Mouse (Mus musculus): ENCODE measurements around the gene Cnot9. TPM values are rescaled to one million over a fixed set of nuclear protein-coding genes. Genes with fewer than 3 reads are reported as not detected.
"Not testable (repeated sequence)": the region's sequence is repeated elsewhere in the genome, so short reads cannot be mapped to it uniquely, and the experiment has no call there.

Cnot9 gene
- total RNA-seq (2021), result 10 to 100 TPM; 37.2 to 38.1 TPM
- long read RNA-seq, transcript Cnot9-201 (8 exons, 3,268 nt), result major isoform, 14 of 22 reads
- long read RNA-seq, partial matches to known transcripts, result 8 of 22 reads
- long read RNA-seq, other reads (novel, unspliced or antisense), result 0 of 22 reads

GRCm38 (mm10) chr1:74505721-74506464 is at the start of gene Cnot9:
Cnot9 (plus strand) TSS chr1:74506058.
- peak; percentile 100 for DNase-seq (ENCODE audit: low spot score in 2 of 2)

- peak; percentile 39 to 57 for DNase-seq (ENCODE audit: low spot score in 2 of 2)
Measured at GRCm38 (mm10) chr1:74460273-74460672, 45.6 kb upstream of the Cnot9 start.

GRCm38 (mm10) chr1:74485792-74486191 is 20.1 kb upstream of the Cnot9 start:
- DNase-seq (ENCODE audit: low spot score in 2 of 2), result no peak

GRCm38 (mm10) chr1:74501106-74501505 is 4.8 kb upstream of the Cnot9 start:
- no peak for DNase-seq (ENCODE audit: low spot score in 2 of 2)

GRCm38 (mm10) chr1:74505393-74505720 is 501 bp upstream of the Cnot9 start:
- no peak for DNase-seq (ENCODE audit: low spot score in 2 of 2)

- DNase-seq (ENCODE audit: low spot score in 2 of 2), result peak in 1 of 2 experiments; percentile 60
Measured at GRCm38 (mm10) chr1:74506471-74506881, 618 bp downstream of the Cnot9 start.

- DNase-seq (ENCODE audit: low spot score in 2 of 2), result no peak
Measured at GRCm38 (mm10) chr1:74507780-74508179, 1.9 kb downstream of the Cnot9 start.

GRCm38 (mm10) chr1:74511306-74511705 is 5.4 kb downstream of the Cnot9 start:
- DNase-seq (ENCODE audit: low spot score in 2 of 2), result no peak

- DNase-seq (ENCODE audit: low spot score in 2 of 2), result not testable (repeated sequence)
Measured at GRCm38 (mm10) chr1:74512999-74513398, 7.1 kb downstream of the Cnot9 start.

- no peak for DNase-seq (ENCODE audit: low spot score in 2 of 2)
Measured at GRCm38 (mm10) chr1:74519875-74520274, 14.0 kb downstream of the Cnot9 start.

GRCm38 (mm10) chr1:74524746-74525145 is 18.9 kb downstream of the Cnot9 start:
- no peak for DNase-seq (ENCODE audit: low spot score in 2 of 2)

- no peak for DNase-seq (ENCODE audit: low spot score in 2 of 2)
Measured at GRCm38 (mm10) chr1:74528589-74528988, 22.7 kb downstream of the Cnot9 start.

GRCm38 (mm10) chr1:74538650-74539049 is 32.8 kb downstream of the Cnot9 start:
- peak; percentile 37 to 58 for DNase-seq (ENCODE audit: low spot score in 2 of 2)

GRCm38 (mm10) chr1:74542451-74542961 is 36.6 kb downstream of the Cnot9 start, which contains the start of gene Plcd4:
Plcd4 (plus strand) TSS chr1:74542888.
- DNase-seq (ENCODE audit: low spot score in 2 of 2), result peak; percentile 41 to 48

GRCm38 (mm10) chr1:74544184-74544583 is 38.3 kb downstream of the Cnot9 start, which contains the start of gene Usp37:
Usp37 (minus strand) TSS chr1:74544284.
- no peak for DNase-seq (ENCODE audit: low spot score in 2 of 2)

- no peak for DNase-seq (ENCODE audit: low spot score in 2 of 2)
Measured at GRCm38 (mm10) chr1:74559061-74559460, 53.2 kb downstream of the Cnot9 start.

GRCm38 (mm10) chr1:74565834-74566233 is 60.0 kb downstream of the Cnot9 start:
- DNase-seq (ENCODE audit: low spot score in 2 of 2), result no peak

GRCm38 (mm10) chr1:74569739-74570719 is 64.2 kb downstream of the Cnot9 start:
- DNase-seq (ENCODE audit: low spot score in 2 of 2), result no peak

All from layer of hippocampus, postnatal 10 days (tissue).